Mouse (Mus musculus) adrenal gland, adult 10 weeks (tissue): ENCODE results near the gene Parp12. TPM values are rescaled to one million over a fixed set of nuclear protein-coding genes. Genes with fewer than 3 reads are reported as not detected.

Experiments
- polyA plus RNA-seq: library from polyadenylated mRNA; stranded (reverse); fragments of 350-450 nt; fragmentation: Illumina TruSeq; extraction: RNeasy Lipid Tissue Mini Kit (QIAGEN cat#74804); gene quantifications from one replicate; pipeline ENCODE4 v1.2.3, GENCODE M21; 2014; ENCODE audit warnings: low read depth, low replicate concordance

Gene Parp12
- polyA plus RNA-seq: 40.1 TPM

GRCm38 (mm10) chr6:39117584-39118455 is at the start of gene Parp12:
TSS of gene Parp12 (minus strand) at chr6:39118349.

Other genes with a start within 250 kb of the Parp12 start
- 1.7 TPM for gene Tbxas1, start 242.9 kb downstream of the Parp12 start, polyA plus RNA-seq
- gene Hipk2, start 242.2 kb downstream of the Parp12 start, polyA plus RNA-seq: 79.5 TPM
- gene Kdm7a, start 88.4 kb upstream of the Parp12 start, polyA plus RNA-seq: 47.1 TPM